Mouse (Mus musculus) myocyte (in vitro differentiated cells): ENCODE data around the gene Slc22a2. TPM values are rescaled to one million over a fixed set of nuclear protein-coding genes. Genes with fewer than 3 reads are reported as not detected.

Experiments used
- H3K27me3 ChIP-seq: one replicate; pipeline ENCODE4 v1.6.1; 2011; ENCODE audit not compliant: control insufficient read depth, insufficient read depth, insufficient read length
- H3K36me3 ChIP-seq: one replicate; pipeline ENCODE4 v1.6.1; 2011; ENCODE audit not compliant: control insufficient read depth, insufficient read depth
- H3K4me2 ChIP-seq: one replicate; pipeline ENCODE4 v1.6.1; 2011; ENCODE audit warnings: low read depth, control low read depth
- H3K4me3 ChIP-seq: one replicate; pipeline ENCODE4 v1.5.1; 2011; ENCODE audit warnings: mild to moderate bottlenecking, control low read depth, moderate library complexity
- H3K79me2 ChIP-seq: one replicate; pipeline ENCODE4 v1.6.1; 2011; ENCODE audit not compliant: control insufficient read depth, insufficient read depth
- H3ac ChIP-seq: one replicate; pipeline ENCODE4 v1.6.1; 2011; ENCODE audit not compliant: control insufficient read depth, insufficient read length
- CEBPB ChIP-seq: IDR thresholded peaks from 2 replicates; pipeline ENCODE4 v1.6.1; 2011; ENCODE audit warnings: mild to moderate bottlenecking, moderate library complexity; ENCODE audit not compliant: poor library complexity, insufficient read depth, severe bottlenecking
- E2F4 ChIP-seq: IDR thresholded peaks from one replicate; pipeline ENCODE4 v1.6.1; 2011; ENCODE audit warnings: mild to moderate bottlenecking, control low read depth, moderate library complexity; ENCODE audit not compliant: insufficient read depth
- MAX ChIP-seq: IDR thresholded peaks from one replicate; pipeline ENCODE4 v1.6.1; 2011; ENCODE audit warnings: low read depth, mild to moderate bottlenecking, control low read depth
- MYOD1 ChIP-seq, 3 experiments: IDR thresholded peaks; one replicate each; pipeline ENCODE4 v1.6.1; 2011; ENCODE audit warnings: control low read depth in 2 of 3, low read depth in 2 of 3, mild to moderate bottlenecking in 2 of 3, moderate library complexity in 1 of 3; ENCODE audit not compliant: insufficient read length in 2 of 3, control insufficient read depth in 1 of 3
- MYOG ChIP-seq, 3 experiments: IDR thresholded peaks; one replicate each; pipeline ENCODE4 v1.6.1; 2011; ENCODE audit warnings: control low read depth in 2 of 3, low read depth in 2 of 3, mild to moderate bottlenecking in 2 of 3; ENCODE audit not compliant: insufficient read length in 2 of 3, control insufficient read depth in 1 of 3, insufficient read depth in 1 of 3
- POLR2A ChIP-seq: IDR thresholded peaks from one replicate; pipeline ENCODE4 v1.6.1; 2011; ENCODE audit warnings: low read depth, mild to moderate bottlenecking, control low read depth, moderate library complexity; ENCODE audit not compliant: insufficient read length
- POLR2AphosphoS2 ChIP-seq: IDR thresholded peaks from one replicate; pipeline ENCODE4 v1.6.1; 2011; ENCODE audit warnings: low read depth, control low read depth; ENCODE audit not compliant: insufficient read length
- REST ChIP-seq: IDR thresholded peaks from one replicate; pipeline ENCODE4 v1.6.1; 2011; ENCODE audit warnings: mild to moderate bottlenecking, control low read depth, moderate library complexity; ENCODE audit not compliant: insufficient read depth, insufficient read length
- SRF ChIP-seq: IDR thresholded peaks from one replicate; pipeline ENCODE4 v1.6.1; 2011; ENCODE audit warnings: low read depth; ENCODE audit not compliant: control insufficient read depth, insufficient read length
- TCF12 ChIP-seq: IDR thresholded peaks from one replicate; pipeline ENCODE4 v1.6.1; 2011; ENCODE audit warnings: mild to moderate bottlenecking, control low read depth; ENCODE audit not compliant: poor library complexity, insufficient read depth, severe bottlenecking
- TCF3 ChIP-seq: IDR thresholded peaks from one replicate; pipeline ENCODE4 v1.6.1; 2011; ENCODE audit warnings: low read depth, control low read depth; ENCODE audit not compliant: insufficient read length
- USF1 ChIP-seq: IDR thresholded peaks from one replicate; pipeline ENCODE4 v1.6.1; 2011; ENCODE audit warnings: low read depth, mild to moderate bottlenecking, control low read depth, moderate library complexity
- polyA plus RNA-seq: library from polyadenylated mRNA; unstranded; fragments of >200 nt; fragmentation: generic; extraction: Trizol; gene quantifications from one replicate; pipeline ENCODE4 v1.2.1, GENCODE M21; 2012; ENCODE audit warnings: missing spikeins

The Slc22a2 gene
- polyA plus RNA-seq, 1 experiment = not detected

DNA sequence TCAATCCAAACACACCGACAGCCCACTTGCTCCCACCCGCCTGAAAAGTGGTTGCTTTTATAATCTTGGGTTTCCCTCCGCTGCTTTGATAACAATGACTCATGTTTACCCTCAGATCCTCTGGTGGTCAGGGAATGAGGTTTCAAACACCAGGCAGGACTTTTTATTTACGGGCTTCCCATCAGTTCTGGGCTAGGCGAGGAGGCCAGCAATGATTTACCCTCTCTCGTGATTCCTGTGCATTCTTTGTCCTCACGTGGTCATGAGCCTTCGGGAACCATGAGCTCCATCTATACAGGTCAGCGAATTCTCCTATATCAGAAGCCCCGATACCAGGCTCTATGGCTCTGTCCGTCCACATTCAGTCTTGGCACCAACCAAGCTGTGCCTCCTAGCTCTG, 3.0 kb downstream of the Slc22a2 start:
- Histone ChIP-seq H3K27me3 (peaks cover 20% of the 10 kb centered on the region), H3ac (no peak overlapping the region), H3K4me3 (no peak overlapping the region), H3K79me2 (no peaks in the 10 kb centered on the region), H3K36me3 (no peaks in the 10 kb centered on the region), H3K4me2 (no peak overlapping the region)
- TF ChIP-seq E2F4 = no peak
- TF ChIP-seq TCF3 = no peak
- TF ChIP-seq TCF12 = no peak
- no peak for TF ChIP-seq REST
- no peak for TF ChIP-seq CEBPB
- TF ChIP-seq POLR2A = no peak
- no peak for TF ChIP-seq POLR2AphosphoS2
- TF ChIP-seq MYOD1 (IDR thresholded peaks at IDR 0.05; ENCODE audit: control insufficient read depth in 1 of 3, insufficient read length in 2 of 3, low read depth in 2 of 3) = no peak
- no peak for TF ChIP-seq USF1
- no peak for TF ChIP-seq SRF
- TF ChIP-seq MAX = no peak
- TF ChIP-seq MYOG (IDR thresholded peaks at IDR 0.05; ENCODE audit: control insufficient read depth in 1 of 3, insufficient read depth in 1 of 3, insufficient read length in 2 of 3, low read depth in 2 of 3) = no peak

- no peaks in the 10 kb centered on the region for H3K79me2 ChIP-seq
- H3K36me3 ChIP-seq = no peaks in the 10 kb centered on the region
- no peak overlapping the region for H3K4me2 ChIP-seq
- no peak overlapping the region for H3K4me3 ChIP-seq
- no peak for TF ChIP-seq SRF
- no peak for TF ChIP-seq USF1
- TF ChIP-seq MAX = no peak
- no peak for TF ChIP-seq REST
- no peak for TF ChIP-seq E2F4
- no peak for TF ChIP-seq MYOD1 (IDR thresholded peaks at IDR 0.05; ENCODE audit: control insufficient read depth in 1 of 3, insufficient read length in 2 of 3, low read depth in 2 of 3)
- no peak for TF ChIP-seq TCF12
- no peak for TF ChIP-seq MYOG (IDR thresholded peaks at IDR 0.05; ENCODE audit: control insufficient read depth in 1 of 3, insufficient read depth in 1 of 3, insufficient read length in 2 of 3, low read depth in 2 of 3)
- TF ChIP-seq TCF3 = no peak
- TF ChIP-seq CEBPB = no peak
- no peak for TF ChIP-seq POLR2A
- no peak overlapping the region for H3ac ChIP-seq
- H3K27me3 ChIP-seq = peaks cover 12% of the 10 kb centered on the region
Measured at GRCm38 (mm10) chr17:12588801-12589247, 4.9 kb downstream of the Slc22a2 start.

DNA sequence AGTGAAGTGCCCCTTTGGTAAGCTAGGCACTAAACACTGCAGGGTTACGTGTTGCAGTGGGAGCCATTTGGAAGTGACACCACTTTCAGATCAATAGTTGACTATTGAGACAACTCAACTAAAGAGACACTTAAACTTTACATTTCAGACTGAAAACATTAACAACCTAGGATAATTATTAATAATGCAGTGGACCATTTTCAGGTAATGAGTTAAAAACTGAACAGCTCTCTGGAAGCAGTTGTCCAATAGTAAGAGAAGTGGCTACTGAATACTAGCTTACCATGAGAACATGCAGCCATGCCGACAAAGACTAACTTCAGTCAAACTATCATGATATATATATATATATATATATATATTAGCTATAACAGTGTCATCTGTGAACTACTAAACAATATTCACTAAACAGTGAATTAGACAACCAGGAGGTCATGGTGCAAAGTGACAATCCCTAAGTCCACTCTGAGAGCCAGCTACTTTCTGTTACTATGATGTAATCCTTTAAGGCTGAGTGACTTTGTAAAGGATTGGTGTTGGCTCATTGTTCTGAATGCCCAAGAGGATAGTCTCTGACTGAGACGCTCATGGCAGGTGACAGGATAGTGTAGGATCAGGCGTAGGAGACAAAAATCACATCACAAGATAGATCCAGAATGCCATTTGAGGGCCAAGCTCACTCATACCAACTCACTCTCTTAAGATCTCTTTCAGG, 7.1 kb downstream of the Slc22a2 start:
- Histone ChIP-seq H3ac (no peak overlapping the region), H3K36me3 (no peaks in the 10 kb centered on the region), H3K4me3 (no peak overlapping the region), H3K4me2 (no peak overlapping the region), H3K79me2 (no peaks in the 10 kb centered on the region), H3K27me3 (peaks cover 12% of the 10 kb centered on the region)
- no peak for TF ChIP-seq TCF3
- TF ChIP-seq REST = no peak
- no peak for TF ChIP-seq SRF
- no peak for TF ChIP-seq USF1
- no peak for TF ChIP-seq POLR2AphosphoS2
- no peak for TF ChIP-seq E2F4
- TF ChIP-seq MYOD1 (IDR thresholded peaks at IDR 0.05; ENCODE audit: control insufficient read depth in 1 of 3, insufficient read length in 2 of 3, low read depth in 2 of 3) = no peak
- TF ChIP-seq MYOG (IDR thresholded peaks at IDR 0.05; ENCODE audit: control insufficient read depth in 1 of 3, insufficient read depth in 1 of 3, insufficient read length in 2 of 3, low read depth in 2 of 3) = no peak
- no peak for TF ChIP-seq POLR2A
- no peak for TF ChIP-seq MAX
- TF ChIP-seq TCF12 = no peak
- no peak for TF ChIP-seq CEBPB

GRCm38 (mm10) chr17:12595846-12596515, 12.0 kb downstream of the Slc22a2 start:
- Histone ChIP-seq H3K79me2 (no peaks in the 10 kb centered on the region), H3K4me2 (no peak overlapping the region), H3K36me3 (no peaks in the 10 kb centered on the region), H3ac (no peak overlapping the region), H3K4me3 (no peak overlapping the region), H3K27me3 (no peaks in the 10 kb centered on the region)
- TF ChIP-seq MYOD1 (IDR thresholded peaks at IDR 0.05; ENCODE audit: control insufficient read depth in 1 of 3, insufficient read length in 2 of 3, low read depth in 2 of 3) (no peak), E2F4 (no peak), CEBPB (no peak), REST (no peak), TCF3 (no peak), SRF (no peak), MYOG (IDR thresholded peaks at IDR 0.05; ENCODE audit: control insufficient read depth in 1 of 3, insufficient read depth in 1 of 3, insufficient read length in 2 of 3, low read depth in 2 of 3) (no peak), MAX (no peak), TCF12 (no peak), USF1 (no peak), POLR2A (no peak), POLR2AphosphoS2 (no peak)
